Mouse (Mus musculus): ENCODE measurements around the gene Zbtb39.
A peak's percentile ranks its signal among the peaks of the same experiment; 100 is the strongest.

Gene Zbtb39

GRCm38 (mm10) chr10:127739083-127739660 lies at the start of gene Zbtb39:
Gene Zbtb39 (plus strand): TSS chr10:127739538.
- peak; percentile 87 to 94 for DNase-seq (ENCODE audit: inconsistent age in 2 of 2, low spot score in 1 of 2)

GRCm38 (mm10) chr10:127691053-127691452 lies 48.3 kb upstream of the Zbtb39 start:
- DNase-seq (ENCODE audit: inconsistent age in 2 of 2, low spot score in 1 of 2) = no peak

GRCm38 (mm10) chr10:127694636-127695035 lies 44.7 kb upstream of the Zbtb39 start:
- peak in 1 of 2 experiments; percentile 77 for DNase-seq (ENCODE audit: inconsistent age in 2 of 2, low spot score in 1 of 2)

- DNase-seq (ENCODE audit: inconsistent age in 2 of 2, low spot score in 1 of 2) = peak; percentile 68 to 86
Observed at GRCm38 (mm10) chr10:127695775-127696174, 43.6 kb upstream of the Zbtb39 start.

GRCm38 (mm10) chr10:127698966-127699365 lies 40.4 kb upstream of the Zbtb39 start:
- DNase-seq (ENCODE audit: inconsistent age in 2 of 2, low spot score in 1 of 2) = peak; percentile 87 to 88

- DNase-seq (ENCODE audit: inconsistent age in 2 of 2, low spot score in 1 of 2) = peak in 1 of 2 experiments; percentile 46
Observed at GRCm38 (mm10) chr10:127703299-127703698, 36.0 kb upstream of the Zbtb39 start.

- no peak for DNase-seq (ENCODE audit: inconsistent age in 2 of 2, low spot score in 1 of 2)
Observed at GRCm38 (mm10) chr10:127704293-127704692, 35.0 kb upstream of the Zbtb39 start.

GRCm38 (mm10) chr10:127704766-127705220 lies 34.5 kb upstream of the Zbtb39 start, which contains the start of gene Myo1a:
Gene Myo1a (plus strand): TSS chr10:127705170.
- no peak for DNase-seq (ENCODE audit: inconsistent age in 2 of 2, low spot score in 1 of 2)

GRCm38 (mm10) chr10:127705783-127706182 lies 33.6 kb upstream of the Zbtb39 start:
- no peak for DNase-seq (ENCODE audit: inconsistent age in 2 of 2, low spot score in 1 of 2)

- peak; percentile 88 to 93 for DNase-seq (ENCODE audit: inconsistent age in 2 of 2, low spot score in 1 of 2)
Observed at GRCm38 (mm10) chr10:127707721-127708120, 31.6 kb upstream of the Zbtb39 start.

GRCm38 (mm10) chr10:127708850-127709370 lies 30.4 kb upstream of the Zbtb39 start:
- peak in 1 of 2 experiments; percentile 65 for DNase-seq (ENCODE audit: inconsistent age in 2 of 2, low spot score in 1 of 2)

GRCm38 (mm10) chr10:127710331-127710730 lies 29.0 kb upstream of the Zbtb39 start:
- no peak for DNase-seq (ENCODE audit: inconsistent age in 2 of 2, low spot score in 1 of 2)

GRCm38 (mm10) chr10:127712736-127713135 lies 26.6 kb upstream of the Zbtb39 start:
- DNase-seq (ENCODE audit: inconsistent age in 2 of 2, low spot score in 1 of 2) = no peak

GRCm38 (mm10) chr10:127721671-127722418 lies 17.5 kb upstream of the Zbtb39 start:
- no peak for DNase-seq (ENCODE audit: inconsistent age in 2 of 2, low spot score in 1 of 2)

- DNase-seq (ENCODE audit: inconsistent age in 2 of 2, low spot score in 1 of 2) = no peak
Observed at GRCm38 (mm10) chr10:127724178-127724577, 15.2 kb upstream of the Zbtb39 start, which contains the start of gene Tac2. Gene Tac2 (plus strand): TSS chr10:127724478.

GRCm38 (mm10) chr10:127725136-127725535 lies 14.2 kb upstream of the Zbtb39 start:
- DNase-seq (ENCODE audit: inconsistent age in 2 of 2, low spot score in 1 of 2) = no peak

GRCm38 (mm10) chr10:127728437-127728836 lies 10.9 kb upstream of the Zbtb39 start:
- DNase-seq (ENCODE audit: inconsistent age in 2 of 2, low spot score in 1 of 2) = no peak

GRCm38 (mm10) chr10:127730285-127730932 lies 8.9 kb upstream of the Zbtb39 start:
- no peak for DNase-seq (ENCODE audit: inconsistent age in 2 of 2, low spot score in 1 of 2)

GRCm38 (mm10) chr10:127730933-127731310 lies 8.4 kb upstream of the Zbtb39 start:
- DNase-seq (ENCODE audit: inconsistent age in 2 of 2, low spot score in 1 of 2) = no peak

- no peak for DNase-seq (ENCODE audit: inconsistent age in 2 of 2, low spot score in 1 of 2)
Observed at GRCm38 (mm10) chr10:127731397-127731796, 7.9 kb upstream of the Zbtb39 start.

GRCm38 (mm10) chr10:127734434-127734833 lies 4.9 kb upstream of the Zbtb39 start:
- DNase-seq (ENCODE audit: inconsistent age in 2 of 2, low spot score in 1 of 2) = peak in 1 of 2 experiments; percentile 69

Data from adrenal gland, adult (tissue).